Mouse (Mus musculus): ENCODE data around the gene Scrt2.

GRCm38 (mm10) chr2:152112970-152113369 is 31.6 kb downstream of the Scrt2 start:
- TF ChIP-seq CTCF (IDR thresholded peaks at IDR 0.05; ENCODE audit: borderline replicate concordance, insufficient read depth, low read depth, low read length) (no peak), POLR2A (IDR thresholded peaks at IDR 0.05; ENCODE audit: borderline replicate concordance, insufficient read depth, low read length) (no peak)
